Mouse (Mus musculus) cerebellum, adult 18-20 months (tissue): ENCODE results near the gene Gm49383.
A peak's percentile ranks its signal among the peaks of the same experiment; 100 is the strongest.

Experiments used
- DNase-seq, 2 experiments: peaks; one replicate each; pipeline ENCODE4 v3.0.0; 2021

The Gm49383 gene

DNA sequence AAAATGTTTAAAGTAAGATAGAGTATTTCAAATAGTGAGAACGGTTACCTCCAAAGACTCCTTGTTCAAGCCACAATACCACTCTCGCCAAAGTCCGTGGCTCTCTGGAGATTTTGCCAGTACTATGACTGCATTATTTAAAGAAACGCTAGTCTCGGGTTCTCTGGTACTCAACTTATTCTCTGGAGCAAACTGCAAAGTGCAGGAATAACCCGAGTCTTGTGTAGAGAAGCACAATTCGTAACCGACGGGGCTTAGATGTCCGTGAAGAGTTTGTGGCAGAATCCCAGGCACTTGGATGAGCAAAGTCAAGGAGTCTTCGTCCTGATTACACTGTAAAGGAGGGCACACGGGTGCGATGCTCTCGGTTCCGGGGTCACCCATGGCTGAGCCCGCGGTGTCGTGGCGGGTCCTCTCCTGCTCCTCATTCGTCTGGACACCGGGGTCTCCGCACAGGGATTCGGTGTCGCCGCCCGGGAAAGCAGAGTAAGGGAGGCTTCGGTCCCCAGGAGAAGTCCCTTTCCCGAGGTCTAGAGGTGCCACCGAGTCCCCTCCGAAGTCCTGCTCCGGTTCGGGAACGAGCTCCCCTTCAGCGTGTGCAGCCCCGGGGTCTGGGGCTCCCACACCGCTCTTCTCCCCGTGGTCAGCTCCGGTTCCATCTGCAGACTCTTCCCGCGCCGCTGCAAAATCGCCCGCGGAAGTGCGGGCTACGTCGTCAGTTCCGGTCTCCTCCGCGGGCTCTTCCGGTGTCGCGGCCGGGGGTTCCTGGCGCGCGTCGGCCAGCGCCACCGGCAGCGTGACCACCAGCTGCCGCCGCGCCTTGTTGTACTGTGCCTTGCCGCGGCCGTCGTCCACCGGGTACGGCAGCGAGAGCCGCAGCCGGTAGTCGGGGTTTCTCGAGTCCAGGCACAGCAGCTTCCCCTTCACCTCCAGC is at the start of gene Gm49383:
Gm49383 (minus strand) TSS at position 661 of the 934 bp plus-strand sequence.
- peak; percentile 69 to 85 for DNase-seq

GRCm38 (mm10) chr12:69241771-69242431 is 45.0 kb upstream of the Gm49383 start:
- peak; percentile 80 to 84 for DNase-seq

GRCm38 (mm10) chr12:69241405-69241770 is 44.5 kb upstream of the Gm49383 start:
- no peak for DNase-seq

DNA sequence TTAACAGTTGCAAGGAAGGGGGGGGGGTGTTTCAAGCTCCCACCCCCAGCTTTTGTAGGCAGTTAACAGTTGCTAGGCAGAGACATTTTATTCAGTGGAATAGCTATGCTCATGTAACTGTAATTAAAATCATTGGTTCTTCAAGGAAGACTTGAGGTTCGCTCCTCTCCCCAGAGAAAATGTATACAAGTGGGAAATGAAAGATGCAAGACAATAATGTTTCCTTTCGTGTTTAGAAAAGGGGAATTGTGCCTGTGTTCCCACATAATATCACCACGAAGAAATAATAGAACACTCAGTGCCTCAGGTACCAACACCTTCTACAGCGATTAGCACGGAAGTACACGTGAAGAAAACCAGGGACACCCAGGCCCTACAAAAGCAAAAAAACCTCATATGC is 44.0 kb upstream of the Gm49383 start, which contains the start of gene Klhdc1:
Klhdc1 (plus strand) TSS at position 301 of the 400 bp plus-strand sequence.
- DNase-seq: no peak

- no peak for DNase-seq
Observed at GRCm38 (mm10) chr12:69238284-69238683, 41.4 kb upstream of the Gm49383 start.

- no peak for DNase-seq
Observed at GRCm38 (mm10) chr12:69235782-69236181, 38.9 kb upstream of the Gm49383 start.

DNA sequence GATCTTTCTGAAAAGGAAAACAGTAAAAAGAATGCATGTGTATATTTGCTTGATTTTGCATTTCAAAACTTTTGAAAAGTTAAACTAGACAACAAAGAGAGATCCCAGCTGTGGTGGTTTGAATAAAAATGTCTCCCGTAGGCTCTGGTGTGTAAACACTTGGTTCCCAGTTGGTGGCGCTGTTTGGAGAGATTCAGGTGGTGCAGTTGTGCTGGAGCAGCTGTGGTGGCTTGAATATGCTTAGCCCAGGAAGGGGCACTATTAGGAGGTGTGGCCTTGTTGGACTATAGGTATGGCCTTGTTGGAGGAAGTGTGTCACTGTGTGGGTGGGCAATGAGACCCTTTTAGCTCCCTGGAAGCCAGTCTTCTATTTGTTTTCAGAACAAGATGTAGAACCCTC is 32.3 kb upstream of the Gm49383 start:
- DNase-seq: no peak

DNA sequence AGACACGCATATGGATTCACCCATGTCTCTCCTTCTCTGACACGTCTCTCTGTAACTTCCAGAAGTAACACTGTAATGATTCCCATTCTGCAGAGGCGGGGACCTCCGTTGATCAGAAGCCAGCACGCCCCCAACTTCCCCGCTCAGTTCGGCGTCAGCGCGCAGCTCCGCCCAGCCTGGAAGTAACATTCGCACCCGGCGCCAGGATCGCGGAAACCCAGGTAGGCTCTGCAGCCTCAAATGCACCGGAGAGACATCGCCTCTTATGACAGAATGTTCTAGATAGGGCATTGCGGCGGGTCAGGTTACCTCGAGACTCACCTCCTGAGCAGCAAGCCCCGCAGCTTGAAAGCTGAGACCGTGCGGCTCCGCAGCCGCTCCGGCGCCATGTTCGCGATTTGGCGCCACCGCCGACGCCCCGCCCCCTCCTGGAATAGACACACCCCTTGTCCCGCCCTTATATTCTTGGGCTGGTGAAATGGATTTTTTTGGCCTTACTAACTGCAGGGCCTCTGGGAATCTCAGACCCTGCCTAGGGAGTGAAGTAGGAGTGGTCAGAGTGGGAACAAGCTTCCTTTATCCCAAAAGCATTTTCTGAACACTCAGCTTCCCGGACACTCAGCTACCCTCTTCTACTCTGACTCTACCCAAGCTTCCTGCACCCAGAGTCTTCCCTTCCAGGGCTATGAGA is 31.0 kb upstream of the Gm49383 start, which contains the start of gene Pole2:
Pole2 (minus strand) TSS at position 420 of the 691 bp plus-strand sequence.
- DNase-seq: peak; percentile 82 to 87

DNA sequence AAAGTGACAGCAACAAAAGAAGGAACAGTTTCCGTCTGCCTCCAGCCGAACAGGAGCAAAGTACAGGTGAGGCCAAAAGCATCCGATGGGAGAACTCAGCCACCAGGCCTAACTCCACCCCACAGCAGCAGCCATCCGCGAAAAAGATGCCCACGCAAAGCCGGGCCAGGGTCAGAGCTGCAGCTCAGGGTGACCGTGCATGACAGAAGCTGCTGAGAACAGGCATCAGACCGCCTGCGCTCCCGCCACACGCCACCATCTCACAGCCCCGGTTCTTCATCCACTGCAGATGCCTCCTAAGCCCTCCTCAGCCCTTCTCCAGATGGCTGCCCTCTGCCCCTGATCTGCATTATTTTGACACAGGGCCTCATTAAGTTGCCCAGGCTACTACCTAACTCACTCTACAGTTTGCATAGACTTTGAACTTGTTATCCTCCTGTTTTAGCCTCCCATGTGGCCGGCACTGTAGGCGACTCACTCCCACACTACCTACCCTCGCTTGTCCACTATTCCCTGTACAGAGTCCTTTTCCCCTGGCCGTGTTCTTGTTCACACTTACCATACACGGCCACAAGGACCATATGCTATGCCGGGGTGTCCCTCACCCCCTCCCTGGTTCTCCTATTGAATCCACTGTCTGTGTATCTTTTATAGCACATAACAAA is 23.8 kb upstream of the Gm49383 start:
- DNase-seq: no peak

DNA sequence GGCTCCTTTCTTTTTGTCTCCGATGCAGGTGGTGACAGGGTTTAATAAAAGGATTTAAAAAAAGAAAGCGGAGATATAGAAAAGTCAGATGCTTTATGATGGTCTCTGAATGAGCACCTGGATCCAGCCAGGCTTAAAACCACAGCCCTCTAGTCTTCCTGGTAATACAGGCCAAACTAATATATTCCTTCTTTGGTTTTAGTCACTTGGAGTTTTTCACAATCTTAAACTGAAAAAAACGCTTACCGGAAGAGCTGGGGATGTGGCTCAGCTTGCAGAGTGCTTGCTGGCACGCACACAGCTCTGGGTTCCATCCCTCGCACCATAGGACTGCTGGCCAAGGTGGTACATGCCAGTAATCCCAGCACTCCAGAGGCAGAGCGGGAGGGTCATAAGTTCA is 19.7 kb upstream of the Gm49383 start:
- no peak for DNase-seq

- no peak for DNase-seq
Observed at GRCm38 (mm10) chr12:69215000-69215785, 18.3 kb upstream of the Gm49383 start.

DNA sequence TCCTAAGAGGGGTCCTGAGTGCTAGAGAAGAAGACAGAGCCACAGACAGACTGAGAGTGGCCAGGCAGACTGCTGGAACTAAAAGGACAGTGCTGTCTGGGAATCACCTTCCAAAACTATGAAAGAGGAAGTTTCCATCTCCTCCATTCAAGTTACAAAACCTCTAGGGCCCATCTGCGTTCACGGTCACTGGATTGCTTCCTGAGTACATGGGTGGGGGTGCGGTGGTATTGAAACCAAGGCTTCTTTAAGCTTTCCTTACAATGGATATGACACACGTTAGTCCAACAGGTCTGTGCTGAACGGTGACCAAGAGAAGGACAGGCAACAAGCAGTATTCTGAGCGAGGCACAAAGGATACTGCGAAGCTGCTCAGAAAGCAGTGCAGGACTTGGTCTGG is 17.5 kb upstream of the Gm49383 start:
- no peak for DNase-seq

GRCm38 (mm10) chr12:69213186-69213777 is 16.4 kb upstream of the Gm49383 start:
- DNase-seq: no peak

DNA sequence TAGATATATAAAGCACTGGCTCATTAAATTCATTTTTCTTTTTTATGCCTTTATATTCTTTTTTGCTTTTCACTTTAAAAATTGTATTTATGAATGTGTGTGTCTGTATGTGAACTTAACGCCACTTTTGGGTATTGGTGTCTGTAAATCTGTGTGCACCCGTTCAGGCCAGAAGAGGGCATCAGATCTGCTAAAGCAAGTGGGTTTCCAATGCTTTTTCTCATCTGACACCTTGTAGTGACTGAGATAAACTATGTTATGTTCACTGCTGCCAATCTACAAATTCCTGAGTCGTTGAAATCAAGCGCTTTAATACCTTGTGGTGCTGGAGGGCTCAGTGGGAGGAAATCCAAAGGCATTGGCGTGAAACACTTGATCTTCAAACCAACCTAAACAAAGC is 14.2 kb upstream of the Gm49383 start:
- no peak for DNase-seq

- no peak for DNase-seq
Observed at GRCm38 (mm10) chr12:69210056-69210979, 13.4 kb upstream of the Gm49383 start.

DNA sequence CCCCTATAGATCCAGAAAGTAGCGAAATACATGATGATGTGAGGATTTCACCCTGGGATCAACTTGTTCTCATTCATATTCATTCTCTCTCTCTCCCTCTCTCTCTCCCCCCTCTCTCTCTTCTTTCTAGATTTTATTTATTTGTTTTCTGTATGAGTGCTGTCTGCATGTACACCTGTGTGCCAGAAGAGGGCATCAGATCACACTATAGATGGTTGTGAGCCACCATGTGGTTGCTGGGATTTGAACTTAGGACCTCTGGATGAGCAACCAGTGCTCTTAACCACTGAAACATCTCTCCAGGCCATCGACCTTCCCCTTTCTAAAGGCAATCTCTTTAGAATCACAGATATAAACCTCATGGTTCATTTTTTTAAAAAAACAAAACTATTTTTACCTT is 11.6 kb upstream of the Gm49383 start:
- DNase-seq: no peak

DNA sequence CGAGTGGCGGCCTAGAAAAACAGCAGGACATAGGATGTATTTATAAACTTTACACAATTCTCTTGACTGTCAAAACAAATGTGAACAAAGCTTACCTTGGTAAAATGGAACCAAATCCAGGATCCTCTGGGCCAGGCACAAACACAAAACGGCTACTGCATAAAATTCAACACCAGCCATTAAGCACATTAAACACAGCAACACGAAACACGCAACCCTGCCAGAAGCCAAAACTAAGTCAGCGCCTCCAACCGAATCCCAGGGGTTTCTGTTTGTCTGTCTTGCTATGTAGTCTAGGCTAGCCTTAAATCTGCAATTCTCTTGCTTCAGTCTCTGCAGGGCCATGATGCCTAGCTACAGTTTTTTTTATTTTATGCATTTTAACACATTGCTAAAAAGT is 11.0 kb upstream of the Gm49383 start:
- DNase-seq: no peak

DNA sequence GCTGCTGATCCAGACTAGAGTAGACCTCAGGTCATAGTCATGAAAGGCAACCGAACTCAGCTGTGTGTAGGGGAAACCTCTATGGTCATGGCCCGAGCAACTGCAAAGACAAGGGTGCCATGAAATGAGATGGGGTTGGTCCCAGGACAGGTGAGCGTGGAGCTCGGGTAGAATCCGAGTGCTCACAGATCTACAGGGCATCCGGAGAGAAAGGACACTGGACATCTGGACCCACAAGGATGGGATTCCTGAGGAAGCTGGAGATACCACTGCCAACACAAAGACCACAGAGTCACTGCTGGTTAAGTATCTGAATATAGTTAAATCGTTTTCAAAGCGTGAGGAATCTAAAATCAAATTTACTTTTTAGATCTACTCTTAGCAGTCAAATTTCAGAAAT is 10.5 kb upstream of the Gm49383 start:
- no peak for DNase-seq

GRCm38 (mm10) chr12:69204052-69204833 is 7.3 kb upstream of the Gm49383 start, which contains the start of gene Gm49384:
Gene Gm49384, minus strand, starts transcription at chr12:69204267.
- no peak for DNase-seq
